Mouse (Mus musculus) stomach, postnatal 0 days (tissue): ENCODE data around the gene Arhgap15.

Experiments used
- CTCF ChIP-seq: IDR thresholded peaks from 2 replicates; pipeline ENCODE4 v1.5.1; 2016; ENCODE audit warnings: antibody characterized with exemption, low read depth, mild to moderate bottlenecking, moderate library complexity
- EP300 ChIP-seq: optimal IDR thresholded peaks from 2 replicates; pipeline ENCODE3; 2016; ENCODE audit warnings: antibody characterized with exemption

DNA sequence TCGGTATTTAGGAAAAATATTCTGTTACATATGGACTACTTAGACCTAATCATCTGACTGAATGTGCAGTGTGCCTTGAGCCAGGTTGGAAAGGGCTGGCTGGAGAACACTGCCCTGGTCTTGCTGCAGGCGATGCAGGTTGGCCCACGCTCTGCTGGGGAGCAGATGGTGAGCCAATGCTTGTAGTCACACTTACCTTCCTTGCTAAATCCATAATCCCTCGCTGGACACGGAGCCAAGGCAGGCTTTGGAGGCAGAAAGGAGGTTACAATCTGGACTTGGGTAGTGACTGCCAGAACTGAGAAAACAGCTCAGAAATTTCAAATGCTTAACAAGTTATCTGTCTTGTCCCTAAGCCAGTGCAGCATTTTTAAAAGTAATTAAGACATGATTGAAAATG lies 241.2 kb downstream of the Arhgap15 start:
- no peak for TF ChIP-seq CTCF
- TF ChIP-seq EP300 = no peak
